Mouse (Mus musculus) midbrain, embryonic 14.5 days (tissue): Measurements from ENCODE around the gene 6430628N08Rik. TPM values are rescaled to one million over a fixed set of nuclear protein-coding genes. Genes with fewer than 3 reads are reported as not detected.
A peak's percentile ranks its signal among the peaks of the same experiment; 100 is the strongest.

Experiments
- ATAC-seq: fragments of 200-750 bp; cut with Nextera tagmentation; 2 replicates; pipeline ENCODE4 v1.8.0; 2017; ENCODE audit warnings: moderate number of reproducible peaks, moderate library complexity; ENCODE audit not compliant: low FRiP score, low TSS enrichment
- DNase-seq: peaks from one replicate; pipeline ENCODE4 v3.0.0-alpha.2; 2015
- H3K27ac ChIP-seq: fragments of 300-500 bp; sonication (generic); replicated peaks from 2 replicates; pipeline ENCODE4 v1.5.1; 2014; ENCODE audit warnings: mild to moderate bottlenecking, low read depth, low read length, moderate library complexity
- H3K27me3 ChIP-seq: fragments of 300-500 bp; sonication (generic); 2 replicates; pipeline ENCODE4 v1.6.1; 2014; ENCODE audit warnings: low read length, control low read depth, mixed read lengths; ENCODE audit not compliant: control insufficient read depth, insufficient read depth
- H3K36me3 ChIP-seq: fragments of 300-500 bp; sonication (generic); 2 replicates; pipeline ENCODE4 v1.6.1; 2014; ENCODE audit warnings: low read length, control low read depth; ENCODE audit not compliant: control insufficient read depth, insufficient read depth
- H3K4me1 ChIP-seq: fragments of 300-500 bp; sonication (generic); 2 replicates; pipeline ENCODE4 v1.6.1; 2014; ENCODE audit warnings: mild to moderate bottlenecking, antibody characterized with exemption, low read length, control low read depth; ENCODE audit not compliant: control insufficient read depth, insufficient read depth
- H3K4me2 ChIP-seq: fragments of 300-500 bp; sonication (generic); 2 replicates; pipeline ENCODE4 v1.6.1; 2014; ENCODE audit warnings: mild to moderate bottlenecking, low read length, moderate library complexity
- H3K4me3 ChIP-seq: fragments of 300-500 bp; sonication (generic); replicated peaks from 2 replicates; pipeline ENCODE4 v1.5.1; 2014; ENCODE audit warnings: low read depth, low read length
- H3K9ac ChIP-seq: fragments of 300-500 bp; sonication (generic); replicated peaks from 2 replicates; pipeline ENCODE4 v1.6.1; 2014; ENCODE audit warnings: mild to moderate bottlenecking, low read length, moderate library complexity
- H3K9me3 ChIP-seq: fragments of 300-500 bp; sonication (generic); 2 replicates; pipeline ENCODE4 v1.6.1; 2016; ENCODE audit warnings: low read length, control low read depth, mixed read lengths; ENCODE audit not compliant: control insufficient read depth
- WGBS: fragments of 180-500 bp; shearing (Covaris S2); extraction: QIAGEN DNeasy Blood & Tissue Kit; methylation state at CpG from one replicate; pipeline ENCODE4 v1.1.7; 2014; 5-methylcytosine and 5-hydroxymethylcytosine counted together
- polyA plus RNA-seq: library from polyadenylated mRNA; unstranded; fragments of >200 nt; fragmentation: Nextera tagmentation; extraction: Ambion mirVana; gene quantifications from 2 replicates; pipeline ENCODE4 v1.2.1, GENCODE M21; 2014

Gene 6430628N08Rik
- polyA plus RNA-seq, 1 experiment from 2014 or later: not detected

DNA sequence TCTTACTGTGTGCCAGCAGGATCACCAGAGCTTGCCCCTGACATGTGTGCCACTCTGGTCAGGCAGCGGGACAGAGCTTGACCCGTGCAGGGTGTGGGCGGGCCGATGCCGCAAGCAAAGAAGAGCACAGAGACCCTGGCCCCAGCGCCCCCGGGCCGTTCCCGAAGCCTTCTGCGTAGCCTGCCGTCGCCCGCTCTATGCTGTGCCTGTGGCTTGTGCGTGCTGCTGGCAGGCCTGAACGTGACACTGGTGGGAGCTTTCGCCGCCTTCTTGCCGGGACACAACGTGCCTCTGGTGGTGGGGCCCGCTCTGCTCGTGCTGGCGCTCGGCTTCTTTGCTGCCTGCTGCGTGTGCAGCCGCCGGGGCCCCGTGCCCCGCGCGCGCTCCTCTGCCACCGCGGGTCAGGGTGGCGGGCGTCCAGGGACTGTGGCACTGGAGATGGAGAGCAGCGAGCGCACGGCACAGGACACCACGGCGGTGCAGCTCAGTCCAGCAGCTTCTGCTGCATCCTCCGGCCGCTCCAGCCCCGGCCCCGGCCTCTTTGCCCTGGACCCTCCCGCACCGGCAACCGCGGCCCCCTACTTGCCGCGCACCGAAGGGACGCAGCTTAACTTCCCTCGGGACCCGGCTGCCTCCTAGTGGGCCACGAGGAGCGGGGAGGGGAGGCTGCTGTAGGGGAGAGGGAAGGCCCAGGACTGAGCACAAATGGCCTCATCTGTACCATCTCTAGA lies 7.6 kb downstream of the 6430628N08Rik start:
- ATAC-seq (peak; percentile 61), DNase-seq (peak; percentile 76)
- no peaks in the 10 kb centered on the region for H3K36me3 ChIP-seq
- H3K4me1 ChIP-seq: peaks cover 9% of the 10 kb centered on the region
- whole genome bisulfite sequencing: 1% methylated on average over 56 of the region's 56 CpGs
- no peak overlapping the region for H3K27ac ChIP-seq
- peaks cover 45% of the 10 kb centered on the region for H3K27me3 ChIP-seq
- peak overlapping the region; percentile 89 for H3K4me2 ChIP-seq
- peak overlapping the region; percentile 39 for H3K4me3 ChIP-seq
- peak overlapping the region; percentile 60 for H3K9ac ChIP-seq
- H3K9me3 ChIP-seq: no peaks in the 10 kb centered on the region

DNA sequence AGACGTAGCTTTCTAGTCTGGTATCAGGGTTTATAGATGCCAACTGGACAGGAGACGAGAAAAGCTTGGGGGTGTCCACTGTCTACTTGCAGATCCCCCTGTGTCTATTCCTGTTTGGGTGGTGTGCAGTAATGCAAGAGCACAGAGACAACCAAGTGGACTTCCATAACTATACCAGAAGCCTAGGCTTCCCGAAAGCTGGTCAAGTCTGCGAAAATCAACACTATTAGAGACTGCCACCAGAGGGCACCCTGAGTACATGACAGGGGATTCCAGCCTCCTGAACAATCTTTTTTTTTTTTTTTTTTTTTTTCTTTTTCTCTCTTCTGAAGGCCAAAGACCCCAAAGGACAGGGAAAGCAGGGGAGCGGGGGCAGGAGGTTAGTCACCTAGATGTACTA lies 12.4 kb downstream of the 6430628N08Rik start:
- H3K36me3 ChIP-seq: no peaks in the 10 kb centered on the region
- DNase-seq (peak; percentile 92), ATAC-seq (no peak)
- H3K4me1 ChIP-seq: peaks cover 27% of the 10 kb centered on the region
- H3K9ac ChIP-seq: no peak overlapping the region
- H3K9me3 ChIP-seq: no peaks in the 10 kb centered on the region
- WGBS: 19% methylated on average over 5 of the region's 5 CpGs
- no peak overlapping the region for H3K4me2 ChIP-seq
- H3K27me3 ChIP-seq: peaks cover 46% of the 10 kb centered on the region
- H3K4me3 ChIP-seq: no peak overlapping the region
- H3K27ac ChIP-seq: no peak overlapping the region

DNA sequence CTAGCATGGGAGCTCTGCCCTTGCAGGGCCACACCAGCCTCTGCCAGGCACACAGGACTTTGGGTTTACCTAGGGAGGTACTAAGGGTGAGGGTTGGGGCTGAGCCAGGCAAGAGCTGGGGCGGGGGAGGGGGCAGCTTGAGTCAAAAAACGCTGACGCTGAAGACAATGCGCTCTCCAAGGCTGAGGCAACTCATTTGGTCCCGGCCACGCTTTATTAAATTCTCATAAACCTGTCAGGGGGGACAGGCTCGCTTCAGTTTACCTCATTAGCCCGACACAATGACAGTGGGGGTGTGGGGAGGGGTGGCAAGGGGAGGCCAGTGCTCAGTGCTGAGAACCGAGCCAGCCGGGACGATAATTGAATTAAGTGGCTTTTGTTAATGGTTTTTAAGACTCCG lies 13.9 kb downstream of the 6430628N08Rik start:
- H3K36me3 ChIP-seq: no peaks in the 10 kb centered on the region
- H3K27me3 ChIP-seq: peaks cover 32% of the 10 kb centered on the region

DNA sequence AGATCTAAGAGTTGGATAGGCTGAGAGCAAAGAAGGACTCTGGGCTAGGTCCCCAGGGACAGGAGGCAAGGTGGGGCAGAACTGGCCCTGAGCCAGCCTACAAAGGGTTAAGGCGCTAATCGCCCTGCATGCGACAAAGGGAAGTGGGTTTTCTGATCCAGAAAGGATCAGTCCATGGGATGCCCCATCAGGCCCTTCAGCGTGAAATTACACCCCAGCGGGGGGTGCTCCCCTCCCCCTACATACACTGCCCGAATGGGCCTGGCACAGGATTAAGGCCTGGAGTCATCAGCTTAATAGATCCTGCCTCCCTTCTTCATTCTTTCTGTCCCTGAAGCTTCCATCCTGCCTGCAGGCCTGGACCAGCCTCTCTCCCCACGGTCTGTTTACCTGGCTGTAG lies 15.2 kb downstream of the 6430628N08Rik start:
- Histone ChIP-seq H3K27me3 (peaks cover 23% of the 10 kb centered on the region), H3K4me1 (peaks cover 26% of the 10 kb centered on the region), H3K27ac (no peak overlapping the region), H3K9ac (no peak overlapping the region), H3K9me3 (no peaks in the 10 kb centered on the region), H3K4me2 (peak overlapping the region; percentile 13; the same call in 1 of the 2 replicates), H3K36me3 (no peaks in the 10 kb centered on the region), H3K4me3 (no peak overlapping the region)
- ATAC-seq: peak; percentile 65
- WGBS: 2% methylated on average over 7 of the region's 7 CpGs
- peak; percentile 79 for DNase-seq

More for the DNA sequence above, 13.9 kb downstream of the 6430628N08Rik start:
- 3% methylated on average over 12 of the region's 12 CpGs for WGBS
- H3K9ac ChIP-seq: no peak overlapping the region
- H3K4me1 ChIP-seq: peaks cover 26% of the 10 kb centered on the region
- no peak; the same call in 1 of the 2 replicates for ATAC-seq
- no peaks in the 10 kb centered on the region for H3K9me3 ChIP-seq
- no peak overlapping the region for H3K4me2 ChIP-seq
- no peak overlapping the region for H3K4me3 ChIP-seq
- H3K27ac ChIP-seq: no peak overlapping the region
- DNase-seq: peak; percentile 57

DNA sequence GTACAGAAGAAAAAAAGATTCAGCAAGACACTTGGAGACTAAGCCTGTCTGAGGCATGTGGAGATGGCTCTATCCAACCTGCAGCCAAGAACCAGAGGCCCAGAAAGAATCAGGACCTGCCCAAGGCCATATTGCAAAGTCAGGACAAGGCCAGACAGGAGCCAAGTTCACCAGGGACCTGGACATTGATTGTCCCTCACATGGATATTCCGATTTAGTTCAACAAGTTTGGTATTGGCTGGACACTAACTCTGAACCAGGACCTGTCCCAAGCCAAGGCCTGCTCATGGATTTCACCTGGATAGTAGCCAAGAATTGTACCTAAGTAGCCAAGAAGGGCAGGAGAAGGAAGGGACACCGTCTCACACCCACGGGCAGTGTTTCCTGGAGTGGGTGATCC lies 16.3 kb downstream of the 6430628N08Rik start:
- no peak overlapping the region for H3K9ac ChIP-seq
- WGBS: 93% methylated on average over 3 of the region's 3 CpGs
- no peak overlapping the region for H3K27ac ChIP-seq
- H3K4me3 ChIP-seq: no peak overlapping the region
- no peak for ATAC-seq
- H3K4me2 ChIP-seq: no peak overlapping the region
- peaks cover 22% of the 10 kb centered on the region for H3K27me3 ChIP-seq
- peaks cover 26% of the 10 kb centered on the region for H3K4me1 ChIP-seq
- no peaks in the 10 kb centered on the region for H3K36me3 ChIP-seq
- no peak for DNase-seq
- no peaks in the 10 kb centered on the region for H3K9me3 ChIP-seq

DNA sequence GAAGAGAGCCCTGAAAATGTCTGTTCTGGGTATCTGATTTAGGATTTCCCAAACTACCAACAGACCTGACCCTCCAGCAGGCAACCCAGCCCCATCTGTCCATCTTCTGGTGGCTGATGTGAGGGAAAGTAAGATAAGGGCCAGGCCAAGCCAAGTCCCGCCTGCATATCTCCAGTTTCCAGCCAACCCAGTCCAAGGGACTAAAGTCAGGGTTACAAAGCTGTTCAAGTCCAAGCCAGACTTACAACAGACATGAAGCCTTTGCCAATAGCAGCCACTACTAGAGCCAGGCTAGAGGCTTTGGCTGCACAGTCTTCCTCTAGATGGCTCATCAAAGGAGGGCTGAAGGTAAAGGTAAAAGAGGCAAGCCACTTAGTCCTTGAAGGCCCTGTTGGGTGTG lies 17.5 kb downstream of the 6430628N08Rik start:
- no peaks in the 10 kb centered on the region for H3K36me3 ChIP-seq
- no peak overlapping the region for H3K4me3 ChIP-seq
- no peak overlapping the region for H3K27ac ChIP-seq
- H3K4me2 ChIP-seq: no peak overlapping the region
- ATAC-seq: no peak
- H3K27me3 ChIP-seq: peaks cover 17% of the 10 kb centered on the region
- H3K9ac ChIP-seq: no peak overlapping the region
- 84% methylated on average over 1 of the region's 1 CpGs for WGBS
- peaks cover 26% of the 10 kb centered on the region for H3K4me1 ChIP-seq
- DNase-seq: no peak
- no peaks in the 10 kb centered on the region for H3K9me3 ChIP-seq

DNA sequence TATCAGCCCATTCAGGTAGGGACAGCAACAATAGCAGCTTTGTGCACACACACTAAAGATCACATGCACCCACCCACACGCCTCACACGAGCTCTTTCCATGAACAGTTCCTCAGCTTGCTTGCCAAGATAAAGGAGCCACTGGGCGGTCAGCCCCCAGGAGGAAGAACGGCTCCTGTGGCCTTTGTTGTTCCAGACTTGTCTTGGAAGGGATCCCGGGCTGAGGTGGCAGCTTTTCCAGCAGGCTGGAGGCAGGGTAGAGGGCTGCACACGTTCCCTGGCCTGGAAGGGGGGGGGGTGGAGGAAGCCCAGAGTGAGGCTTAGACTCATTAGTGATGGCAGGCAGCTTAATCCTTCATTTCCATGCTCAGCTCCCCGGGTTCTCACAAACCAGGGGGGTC lies 18.2 kb downstream of the 6430628N08Rik start:
- 2% methylated on average over 7 of the region's 7 CpGs for WGBS
- H3K36me3 ChIP-seq: no peaks in the 10 kb centered on the region
- ATAC-seq: peak; percentile 65
- peaks cover 26% of the 10 kb centered on the region for H3K4me1 ChIP-seq
- H3K27ac ChIP-seq: no peak overlapping the region
- H3K9ac ChIP-seq: no peak overlapping the region
- no peak overlapping the region for H3K4me2 ChIP-seq
- peak; percentile 78 for DNase-seq
- peaks cover 14% of the 10 kb centered on the region for H3K27me3 ChIP-seq
- H3K4me3 ChIP-seq: no peak overlapping the region
- H3K9me3 ChIP-seq: no peaks in the 10 kb centered on the region

DNA sequence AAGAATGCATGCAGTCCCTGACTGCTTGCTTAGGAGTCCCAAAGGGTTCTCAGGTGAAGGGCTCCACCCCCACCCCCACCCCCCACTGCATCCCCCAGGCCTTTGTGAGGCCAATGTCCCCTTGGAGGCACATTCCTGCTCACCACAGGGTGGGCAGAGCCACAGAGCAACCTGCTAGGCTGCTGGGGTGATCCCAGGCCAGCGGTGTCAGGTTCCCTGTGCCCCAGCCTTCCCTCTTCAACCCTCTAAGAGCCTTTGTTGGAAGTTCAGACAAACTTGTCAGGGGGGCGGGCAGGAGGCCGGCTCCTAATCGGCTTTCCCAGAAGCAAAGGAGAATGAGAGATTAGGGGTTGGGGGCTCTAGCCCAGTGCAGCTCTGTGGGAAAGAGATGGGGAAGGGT lies 21.1 kb downstream of the 6430628N08Rik start:
- H3K27ac ChIP-seq: no peak overlapping the region
- peaks cover 7% of the 10 kb centered on the region; the same call in 1 of the 2 replicates for H3K4me1 ChIP-seq
- 4% methylated on average over 4 of the region's 4 CpGs for WGBS
- ATAC-seq (no peak), DNase-seq (no peak)
- peaks cover 8% of the 10 kb centered on the region for H3K27me3 ChIP-seq
- H3K9me3 ChIP-seq: no peaks in the 10 kb centered on the region
- H3K36me3 ChIP-seq: no peaks in the 10 kb centered on the region
- no peak overlapping the region for H3K4me2 ChIP-seq
- H3K9ac ChIP-seq: no peak overlapping the region
- no peak overlapping the region for H3K4me3 ChIP-seq

DNA sequence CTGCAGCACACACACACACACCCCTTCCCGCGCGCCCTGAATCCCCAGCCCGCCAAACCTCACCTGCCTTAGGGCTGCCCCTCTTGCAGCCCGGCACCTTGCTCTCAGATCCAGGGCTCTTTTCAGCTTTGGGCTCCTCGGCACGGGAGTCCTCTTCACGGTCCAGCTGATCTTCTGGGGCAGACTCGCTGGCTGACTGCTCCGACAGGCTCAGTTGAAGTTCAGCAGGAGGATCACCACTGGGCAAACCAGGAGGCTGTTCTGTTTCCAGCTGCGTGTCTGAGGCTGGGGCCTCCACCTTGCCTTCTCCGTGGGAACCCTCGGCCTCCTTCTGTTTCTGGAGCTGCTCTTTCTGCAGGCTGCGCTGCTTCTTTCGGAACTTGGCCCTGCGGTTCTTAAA lies 29.4 kb downstream of the 6430628N08Rik start:
- H3K27me3 ChIP-seq: no peaks in the 10 kb centered on the region
- 67% methylated on average over 16 of the region's 16 CpGs for WGBS

More for the DNA sequence above, 29.4 kb downstream of the 6430628N08Rik start:
- H3K9ac ChIP-seq: no peak overlapping the region
- H3K27ac ChIP-seq: no peak overlapping the region
- no peak overlapping the region for H3K4me3 ChIP-seq
- DNase-seq (no peak), ATAC-seq (no peak)
- no peak overlapping the region for H3K4me2 ChIP-seq
- H3K9me3 ChIP-seq: no peaks in the 10 kb centered on the region
- no peaks in the 10 kb centered on the region for H3K36me3 ChIP-seq
- no peaks in the 10 kb centered on the region for H3K4me1 ChIP-seq
